Mouse (Mus musculus) embryonic facial prominence, embryonic 14.5 days (tissue): ENCODE measurements at regions not wholly inside any gene's neighbourhood (a gene's known extent, or its start where the extent isn't known, plus 50 kb on each side); places are given as distances from the start of the nearest gene placed in this dataset.

Experiments used
- ATAC-seq: fragments of 200-750 bp; cut with Nextera tagmentation; 2 replicates; pipeline ENCODE4 v1.8.0; 2017; ENCODE audit warnings: low read depth, moderate number of reproducible peaks, moderate TSS enrichment
- DNase-seq: peaks from one replicate; pipeline ENCODE4 v3.0.0-alpha.2; 2015; ENCODE audit warnings: low spot score
- H3K27ac ChIP-seq: fragments of 300-500 bp; sonication (generic); replicated peaks from 2 replicates; pipeline ENCODE4 v1.5.1; 2014; ENCODE audit warnings: low read depth, mild to moderate bottlenecking, low read length, moderate library complexity
- H3K27me3 ChIP-seq: fragments of 300-500 bp; sonication (generic); replicated peaks from 2 replicates; pipeline ENCODE4 v1.6.1; 2014; ENCODE audit warnings: low read length; ENCODE audit not compliant: control insufficient read depth, insufficient read depth
- H3K36me3 ChIP-seq: fragments of 300-500 bp; sonication (generic); 2 replicates; pipeline ENCODE4 v1.6.1; 2014; ENCODE audit warnings: low read length, mixed read lengths; ENCODE audit not compliant: control insufficient read depth, insufficient read depth
- H3K4me1 ChIP-seq: fragments of 300-500 bp; sonication (generic); 2 replicates; pipeline ENCODE4 v1.6.1; 2014; ENCODE audit warnings: antibody characterized with exemption, low read length; ENCODE audit not compliant: control insufficient read depth, insufficient read depth
- H3K4me2 ChIP-seq: fragments of 300-500 bp; sonication (generic); 2 replicates; pipeline ENCODE4 v1.6.1; 2014; ENCODE audit warnings: low read depth, mild to moderate bottlenecking, low read length, moderate library complexity, mixed read lengths
- H3K4me3 ChIP-seq: fragments of 300-500 bp; sonication (generic); 2 replicates; pipeline ENCODE4 v1.5.1; 2014; ENCODE audit warnings: low read depth, mild to moderate bottlenecking, low read length
- H3K9ac ChIP-seq: fragments of 300-500 bp; sonication (generic); 2 replicates; pipeline ENCODE4 v1.6.1; 2014; ENCODE audit warnings: low read depth, mild to moderate bottlenecking, low read length, moderate library complexity, mixed read lengths
- H3K9me3 ChIP-seq: fragments of 300-500 bp; sonication (generic); 2 replicates; pipeline ENCODE4 v1.6.1; 2016; ENCODE audit warnings: low read length; ENCODE audit not compliant: control insufficient read depth
- WGBS: fragments of 180-500 bp; shearing (Covaris S2); extraction: QIAGEN DNeasy Blood & Tissue Kit; methylation state at CpG from one replicate; pipeline ENCODE4 v1.1.7; 2014; 5-methylcytosine and 5-hydroxymethylcytosine counted together

- no peak for DNase-seq
- Histone ChIP-seq H3K9ac (no peak overlapping the region), H3K4me1 (no peaks in the 10 kb centered on the region), H3K27me3 (no peaks in the 10 kb centered on the region), H3K36me3 (no peaks in the 10 kb centered on the region), H3K4me3 (no peak overlapping the region), H3K4me2 (no peak overlapping the region), H3K9me3 (no peaks in the 10 kb centered on the region), H3K27ac (no peak overlapping the region)
- WGBS: 74% methylated on average over 4 of the region's 4 CpGs
- ATAC-seq: no peak
Measured at GRCm38 (mm10) chr5:4697346-4698095, 60.3 kb downstream of the Fzd1 start.

GRCm38 (mm10) chr5:4696701-4697100 is 61.1 kb downstream of the Fzd1 start:
- no peak overlapping the region for H3K9ac ChIP-seq
- H3K27me3 ChIP-seq: no peaks in the 10 kb centered on the region
- no peak overlapping the region for H3K27ac ChIP-seq
- no peak for ATAC-seq
- no peaks in the 10 kb centered on the region for H3K9me3 ChIP-seq
- no peak for DNase-seq
- H3K4me3 ChIP-seq: no peak overlapping the region
- no peaks in the 10 kb centered on the region for H3K4me1 ChIP-seq
- no peaks in the 10 kb centered on the region for H3K36me3 ChIP-seq
- no peak overlapping the region for H3K4me2 ChIP-seq

- Histone ChIP-seq H3K36me3 (no peaks in the 10 kb centered on the region), H3K4me1 (no peaks in the 10 kb centered on the region; the same call in 1 of the 2 replicates), H3K9me3 (no peaks in the 10 kb centered on the region), H3K27me3 (no peaks in the 10 kb centered on the region), H3K9ac (no peak overlapping the region), H3K27ac (no peak overlapping the region), H3K4me3 (no peak overlapping the region), H3K4me2 (no peak overlapping the region)
- ATAC-seq (no peak), DNase-seq (peak; percentile 22)
- WGBS: 43% methylated on average over 2 of the region's 2 CpGs
Measured at GRCm38 (mm10) chr5:4689130-4689529, 68.7 kb downstream of the Fzd1 start.

GRCm38 (mm10) chr5:4675316-4675715 is 82.5 kb downstream of the Fzd1 start:
- no peak for DNase-seq
- H3K4me3 ChIP-seq: no peak overlapping the region
- no peak for ATAC-seq
- no peak overlapping the region for H3K9ac ChIP-seq
- H3K27me3 ChIP-seq: no peaks in the 10 kb centered on the region
- H3K4me2 ChIP-seq: no peak overlapping the region
- 81% methylated on average over 2 of the region's 2 CpGs for WGBS
- no peaks in the 10 kb centered on the region for H3K36me3 ChIP-seq
- no peak overlapping the region for H3K27ac ChIP-seq
- H3K4me1 ChIP-seq: no peaks in the 10 kb centered on the region
- no peaks in the 10 kb centered on the region for H3K9me3 ChIP-seq

- no peaks in the 10 kb centered on the region for H3K9me3 ChIP-seq
- ATAC-seq: no peak
- no peak for DNase-seq
- WGBS: 72% methylated on average over 12 of the region's 12 CpGs
- H3K4me3 ChIP-seq: no peak overlapping the region
- no peaks in the 10 kb centered on the region for H3K27me3 ChIP-seq
- H3K4me2 ChIP-seq: no peak overlapping the region
- no peaks in the 10 kb centered on the region for H3K36me3 ChIP-seq
- no peaks in the 10 kb centered on the region for H3K4me1 ChIP-seq
- H3K9ac ChIP-seq: no peak overlapping the region
- no peak overlapping the region for H3K27ac ChIP-seq
Measured at GRCm38 (mm10) chr5:4666381-4666780, 91.5 kb downstream of the Fzd1 start.

GRCm38 (mm10) chr5:4665978-4666377 is 91.9 kb downstream of the Fzd1 start:
- no peaks in the 10 kb centered on the region for H3K9me3 ChIP-seq
- no peak overlapping the region for H3K9ac ChIP-seq
- ATAC-seq (no peak), DNase-seq (no peak)
- H3K36me3 ChIP-seq: no peaks in the 10 kb centered on the region
- no peaks in the 10 kb centered on the region for H3K4me1 ChIP-seq
- H3K27ac ChIP-seq: no peak overlapping the region
- 70% methylated on average over 9 of the region's 9 CpGs for WGBS
- no peak overlapping the region for H3K4me3 ChIP-seq
- H3K27me3 ChIP-seq: no peaks in the 10 kb centered on the region
- H3K4me2 ChIP-seq: no peak overlapping the region

- Histone ChIP-seq H3K9me3 (no peaks in the 10 kb centered on the region), H3K36me3 (no peaks in the 10 kb centered on the region), H3K4me1 (no peaks in the 10 kb centered on the region), H3K27me3 (no peaks in the 10 kb centered on the region), H3K4me2 (no peak overlapping the region), H3K9ac (no peak overlapping the region), H3K27ac (no peak overlapping the region), H3K4me3 (no peak overlapping the region)
- DNase-seq: no peak
- WGBS: 65% methylated on average over 4 of the region's 4 CpGs
- no peak for ATAC-seq
Measured at GRCm38 (mm10) chr5:4664918-4665317, 92.9 kb downstream of the Fzd1 start.

- no peak for DNase-seq
- 61% methylated on average over 10 of the region's 10 CpGs for WGBS
Measured at GRCm38 (mm10) chr5:4664488-4664887, 93.3 kb downstream of the Fzd1 start.

GRCm38 (mm10) chr5:4662198-4662585 is 95.6 kb downstream of the Fzd1 start:
- Histone ChIP-seq H3K27me3 (no peaks in the 10 kb centered on the region), H3K4me1 (no peaks in the 10 kb centered on the region), H3K9ac (no peak overlapping the region), H3K9me3 (peaks cover 6% of the 10 kb centered on the region), H3K36me3 (no peaks in the 10 kb centered on the region), H3K4me3 (no peak overlapping the region), H3K27ac (no peak overlapping the region), H3K4me2 (no peak overlapping the region)
- ATAC-seq: no peak
- WGBS: 59% methylated on average over 6 of the region's 6 CpGs
- DNase-seq: no peak

More at GRCm38 (mm10) chr5:4664488-4664887, 93.3 kb downstream of the Fzd1 start:
- ATAC-seq: no peak
- Histone ChIP-seq H3K4me1 (no peaks in the 10 kb centered on the region), H3K4me2 (no peak overlapping the region), H3K9me3 (no peaks in the 10 kb centered on the region), H3K27ac (no peak overlapping the region), H3K4me3 (no peak overlapping the region), H3K27me3 (no peaks in the 10 kb centered on the region), H3K36me3 (no peaks in the 10 kb centered on the region), H3K9ac (no peak overlapping the region)
